Mouse (Mus musculus): ENCODE measurements around the gene Prdm1. TPM values are rescaled to one million over a fixed set of nuclear protein-coding genes. Genes with fewer than 3 reads are reported as not detected.

Gene Prdm1
- polyA plus RNA-seq, 1 experiment from 2014 or later = 0.62 TPM

DNA sequence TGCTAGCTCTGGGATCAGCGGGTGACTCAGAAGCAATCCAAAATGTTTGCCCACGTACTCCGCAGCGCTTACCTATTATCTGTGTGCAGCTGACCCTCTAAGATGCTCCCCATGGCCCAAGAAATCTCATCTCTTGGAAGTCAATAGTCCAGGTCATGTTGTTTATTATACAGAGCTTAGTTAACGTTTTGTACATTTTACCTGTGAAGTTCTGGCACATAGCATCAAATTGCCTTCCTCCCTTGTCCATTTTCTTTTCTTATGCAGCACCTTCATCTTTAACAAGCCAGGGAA is 1.7 kb upstream of the Prdm1 start:
- Histone ChIP-seq H3K27ac (ENCODE audit: low read depth, low read length) (no peak overlapping the region), H3K27me3 (replicated peaks; ENCODE audit: control insufficient read depth, insufficient read depth, low read length) (peaks cover 29% of the 10 kb centered on the region), H3K9me3 (ENCODE audit: control insufficient read depth, low read length) (no peaks in the 10 kb centered on the region), H3K36me3 (ENCODE audit: control insufficient read depth, insufficient read depth, low read length) (no peaks in the 10 kb centered on the region), H3K4me3 (ENCODE audit: low read depth, low read length) (peak overlapping the region; percentile 71), H3K4me1 (replicated peaks; ENCODE audit: control insufficient read depth, insufficient read depth, low read length) (peaks cover 5% of the 10 kb centered on the region), H3K9ac (ENCODE audit: low read depth, low read length) (peak overlapping the region; percentile 72), H3K4me2 (peak overlapping the region; percentile 84)
- WGBS = 4% methylated on average over 5 of the region's 5 CpGs
- ATAC-seq (replicated peaks; ENCODE audit: low FRiP score) = no peak
- DNase-seq (ENCODE audit: low spot score) = no peak

DNA sequence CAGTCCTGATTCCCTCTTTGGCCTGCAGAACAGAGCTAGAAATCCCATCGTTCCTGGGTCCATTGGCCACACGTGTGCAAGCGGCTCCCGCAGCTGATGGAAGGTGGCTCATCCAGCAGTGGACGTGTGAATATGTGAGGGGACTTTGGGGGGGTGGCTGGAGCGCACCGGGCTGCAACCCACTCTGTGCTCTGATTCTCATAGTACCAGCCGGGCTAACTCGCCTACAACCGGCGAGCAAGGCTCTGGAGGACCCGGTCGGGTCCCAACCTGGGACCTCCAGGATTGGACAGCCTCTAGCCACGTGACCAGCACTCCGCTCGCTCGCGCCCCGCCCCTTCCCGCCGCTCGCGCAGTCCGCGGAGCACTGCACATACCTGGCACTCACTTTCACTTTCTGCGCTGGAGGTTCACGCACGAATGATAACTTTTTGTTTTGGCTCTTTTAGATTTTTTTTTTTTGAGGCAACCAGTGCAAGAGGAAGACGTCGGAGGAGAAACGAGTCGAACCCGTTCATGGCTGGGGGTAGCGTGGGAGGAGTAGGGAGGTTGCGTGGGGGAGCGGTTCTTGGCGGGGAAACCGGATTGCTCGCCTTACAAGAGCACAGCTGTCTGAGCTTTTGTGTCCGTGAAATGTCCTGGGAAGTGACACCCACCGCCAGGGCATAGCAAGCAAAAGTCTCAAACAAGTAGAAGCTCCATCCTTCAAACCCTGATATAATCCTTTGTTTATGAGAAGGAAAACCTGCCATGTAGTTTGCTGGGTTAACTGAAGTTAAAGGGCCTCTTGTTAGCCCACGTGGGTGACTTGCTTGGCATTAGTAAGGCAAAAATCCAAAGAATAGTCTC is 1.1 kb upstream of the Prdm1 start:
- Histone ChIP-seq H3K27me3 (replicated peaks; ENCODE audit: control insufficient read depth, insufficient read depth, low read length) (peaks cover 30% of the 10 kb centered on the region), H3K9me3 (ENCODE audit: control insufficient read depth, low read length) (no peaks in the 10 kb centered on the region), H3K9ac (ENCODE audit: low read depth, low read length) (peak overlapping the region; percentile 72), H3K36me3 (ENCODE audit: control insufficient read depth, insufficient read depth, low read length) (no peaks in the 10 kb centered on the region), H3K4me1 (replicated peaks; ENCODE audit: control insufficient read depth, insufficient read depth, low read length) (peaks cover 5% of the 10 kb centered on the region), H3K4me3 (ENCODE audit: low read depth, low read length) (peak overlapping the region; percentile 71), H3K4me2 (peak overlapping the region; percentile 84), H3K27ac (ENCODE audit: low read depth, low read length) (no peak overlapping the region)
- DNase-seq (ENCODE audit: low spot score) = peak; percentile 86
- under 1% methylated on average over 42 of the region's 42 CpGs for WGBS
- ATAC-seq (replicated peaks; ENCODE audit: low FRiP score) = peak; percentile 99

DNA sequence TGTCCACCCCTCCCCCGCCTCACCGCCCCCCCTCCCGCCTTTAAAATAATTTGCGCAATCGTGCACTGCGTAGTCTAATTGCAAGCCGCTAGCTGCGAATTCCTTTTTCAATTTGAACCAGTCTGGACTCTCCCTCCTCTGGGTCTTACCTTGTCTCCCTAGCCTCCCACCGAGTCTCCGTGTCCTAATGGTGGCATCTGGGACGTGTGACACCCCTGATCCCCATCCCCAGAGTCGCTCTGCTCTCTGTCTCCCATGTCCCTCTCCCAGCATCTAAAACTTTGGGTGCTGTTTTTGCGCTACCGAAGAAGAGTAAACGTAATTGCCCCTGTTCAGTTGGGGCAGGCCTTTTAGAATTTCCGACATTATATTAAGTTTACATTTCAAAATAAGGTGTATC is 650 bp downstream of the Prdm1 start:
- H3K27me3 ChIP-seq (replicated peaks; ENCODE audit: control insufficient read depth, insufficient read depth, low read length) = peaks cover 32% of the 10 kb centered on the region
- peak overlapping the region; percentile 50 for H3K4me2 ChIP-seq
- WGBS = 1% methylated on average over 16 of the region's 16 CpGs
- DNase-seq (ENCODE audit: low spot score) (peak; percentile 38), ATAC-seq (replicated peaks; ENCODE audit: low FRiP score) (no peak)
- no peak overlapping the region for H3K9ac ChIP-seq (ENCODE audit: low read depth, low read length)
- no peak overlapping the region for H3K27ac ChIP-seq (ENCODE audit: low read depth, low read length)
- H3K9me3 ChIP-seq (ENCODE audit: control insufficient read depth, low read length) = no peaks in the 10 kb centered on the region
- H3K36me3 ChIP-seq (ENCODE audit: control insufficient read depth, insufficient read depth, low read length) = no peaks in the 10 kb centered on the region
- peaks cover 5% of the 10 kb centered on the region for H3K4me1 ChIP-seq (replicated peaks; ENCODE audit: control insufficient read depth, insufficient read depth, low read length)
- H3K4me3 ChIP-seq (ENCODE audit: low read depth, low read length) = peak overlapping the region; percentile 39

DNA sequence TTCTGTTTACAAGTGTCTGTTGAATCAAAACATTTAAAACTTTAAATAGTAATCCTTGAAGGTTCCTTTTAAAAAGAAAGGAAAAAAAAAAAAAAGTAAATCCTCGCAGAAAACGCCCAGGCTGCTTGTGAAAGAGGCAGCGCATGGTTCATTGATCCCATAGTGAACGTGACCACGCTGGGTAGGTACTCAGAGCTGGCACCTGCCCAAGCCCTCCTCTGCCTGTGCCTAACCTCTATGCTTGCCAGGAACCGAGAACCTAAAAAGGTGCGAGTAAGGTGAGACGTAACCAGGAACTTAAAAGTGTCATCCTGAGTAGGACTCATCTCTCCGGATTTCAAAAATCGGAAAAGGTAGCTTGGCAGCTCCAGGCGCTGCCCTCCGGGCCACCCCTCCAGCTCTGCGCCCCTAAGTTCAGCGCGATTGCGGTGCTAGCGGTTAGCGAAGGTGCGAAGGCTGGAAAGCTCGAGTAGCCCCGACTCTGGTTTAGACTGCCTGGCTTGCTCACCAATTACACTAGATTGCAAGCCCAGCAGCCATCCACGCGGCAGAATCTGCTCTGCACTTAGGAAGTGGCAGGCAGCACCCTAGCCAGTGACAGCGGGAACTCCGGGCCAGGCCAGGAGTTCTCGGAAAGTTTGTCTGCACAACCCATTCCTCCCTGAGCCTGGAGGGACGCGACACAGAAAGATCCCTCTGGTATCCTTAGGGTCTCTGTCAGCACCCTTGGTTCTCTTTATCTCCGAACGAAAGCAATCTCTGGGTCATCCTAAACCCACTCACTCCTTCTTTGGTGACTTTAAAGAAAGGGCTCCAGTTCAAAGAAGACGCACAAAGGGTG is 1.3 kb downstream of the Prdm1 start:
- no peaks in the 10 kb centered on the region for H3K36me3 ChIP-seq (ENCODE audit: control insufficient read depth, insufficient read depth, low read length)
- peak overlapping the region; percentile 50 for H3K4me2 ChIP-seq
- no peak overlapping the region for H3K9ac ChIP-seq (ENCODE audit: low read depth, low read length)
- no peaks in the 10 kb centered on the region for H3K9me3 ChIP-seq (ENCODE audit: control insufficient read depth, low read length)
- WGBS = 4% methylated on average over 31 of the region's 31 CpGs
- DNase-seq (ENCODE audit: low spot score) (peak; percentile 42), ATAC-seq (replicated peaks; ENCODE audit: low FRiP score) (no peak)
- peaks cover 5% of the 10 kb centered on the region for H3K4me1 ChIP-seq (replicated peaks; ENCODE audit: control insufficient read depth, insufficient read depth, low read length)
- H3K4me3 ChIP-seq (ENCODE audit: low read depth, low read length) = peak overlapping the region; percentile 39
- H3K27me3 ChIP-seq (replicated peaks; ENCODE audit: control insufficient read depth, insufficient read depth, low read length) = peaks cover 32% of the 10 kb centered on the region
- no peak overlapping the region for H3K27ac ChIP-seq (ENCODE audit: low read depth, low read length)

DNA sequence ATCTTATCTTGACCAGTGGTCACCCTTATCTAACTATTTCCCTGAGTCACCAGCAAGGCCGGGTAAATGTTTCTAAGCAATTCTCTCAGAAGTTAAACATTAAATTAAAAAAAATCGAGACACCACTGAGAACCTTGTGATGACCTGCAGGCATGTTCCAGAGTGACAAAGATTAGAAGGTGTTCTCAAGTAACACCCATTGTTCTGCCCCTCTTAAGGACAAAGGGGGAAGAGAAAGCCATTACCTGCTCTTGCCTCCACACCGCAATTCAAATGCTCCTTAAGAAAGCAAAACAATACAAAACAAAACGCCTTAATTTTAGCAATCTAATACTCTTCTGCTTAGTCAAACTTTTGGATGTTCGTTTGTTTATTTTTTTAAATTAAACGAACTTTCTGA is 8.1 kb downstream of the Prdm1 start:
- ATAC-seq (replicated peaks; ENCODE audit: low FRiP score) (no peak), DNase-seq (ENCODE audit: low spot score) (no peak)
- no peaks in the 10 kb centered on the region for H3K4me1 ChIP-seq (replicated peaks; ENCODE audit: control insufficient read depth, insufficient read depth, low read length)
- no peak overlapping the region for H3K27ac ChIP-seq (ENCODE audit: low read depth, low read length)
- no peaks in the 10 kb centered on the region for H3K9me3 ChIP-seq (ENCODE audit: control insufficient read depth, low read length)
- H3K4me2 ChIP-seq = no peak overlapping the region
- H3K9ac ChIP-seq (ENCODE audit: low read depth, low read length) = no peak overlapping the region
- H3K4me3 ChIP-seq (ENCODE audit: low read depth, low read length) = no peak overlapping the region
- peaks cover 2% of the 10 kb centered on the region for H3K27me3 ChIP-seq (replicated peaks; ENCODE audit: control insufficient read depth, insufficient read depth, low read length)
- H3K36me3 ChIP-seq (ENCODE audit: control insufficient read depth, insufficient read depth, low read length) = no peaks in the 10 kb centered on the region
- 38% methylated on average over 6 of the region's 6 CpGs for WGBS

DNA sequence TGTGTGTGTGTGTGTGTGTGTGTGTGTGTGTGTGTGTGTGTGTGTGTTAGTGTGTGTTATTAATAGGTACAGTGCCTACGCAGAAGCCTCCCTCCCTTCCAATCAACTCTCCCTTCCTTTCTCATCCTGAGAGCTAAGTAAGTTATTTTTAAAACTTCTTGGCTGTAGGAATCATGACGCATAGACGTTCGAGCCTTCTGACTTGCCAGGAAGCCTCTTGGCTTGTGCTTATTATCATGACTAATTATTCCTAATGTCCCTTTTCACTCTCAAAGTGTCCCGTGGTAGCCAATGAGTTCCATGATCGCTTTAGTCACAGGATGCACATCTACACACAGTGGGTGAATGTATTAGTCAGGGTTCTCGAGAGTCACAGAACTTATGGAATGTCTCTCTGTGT is 9.7 kb downstream of the Prdm1 start:
- Histone ChIP-seq H3K9ac (ENCODE audit: low read depth, low read length) (no peak overlapping the region), H3K9me3 (ENCODE audit: control insufficient read depth, low read length) (no peaks in the 10 kb centered on the region), H3K4me1 (replicated peaks; ENCODE audit: control insufficient read depth, insufficient read depth, low read length) (no peaks in the 10 kb centered on the region), H3K27ac (ENCODE audit: low read depth, low read length) (no peak overlapping the region), H3K27me3 (replicated peaks; ENCODE audit: control insufficient read depth, insufficient read depth, low read length) (no peaks in the 10 kb centered on the region), H3K36me3 (ENCODE audit: control insufficient read depth, insufficient read depth, low read length) (no peaks in the 10 kb centered on the region), H3K4me3 (ENCODE audit: low read depth, low read length) (no peak overlapping the region), H3K4me2 (no peak overlapping the region)
- DNase-seq (ENCODE audit: low spot score) (no peak), ATAC-seq (replicated peaks; ENCODE audit: low FRiP score) (no peak)
- 79% methylated on average over 7 of the region's 7 CpGs for WGBS

DNA sequence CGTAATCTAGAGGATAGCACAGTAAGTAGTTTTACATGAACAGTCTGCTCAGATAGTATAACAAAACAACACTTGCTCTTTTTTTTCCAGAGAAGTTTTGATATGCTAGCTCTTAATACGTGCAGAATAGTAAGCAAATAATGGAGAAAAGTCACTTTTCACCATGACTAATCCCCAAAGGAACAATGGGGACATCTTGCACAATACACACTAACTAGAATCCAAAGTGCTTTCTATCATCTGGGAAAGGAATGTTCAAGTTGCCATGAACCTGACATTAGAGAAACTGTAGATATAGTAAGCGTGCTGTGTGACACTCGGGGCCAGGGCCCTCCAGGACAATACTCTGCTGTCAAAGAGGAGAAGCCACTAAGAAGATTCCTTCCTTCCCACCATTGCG is 15.2 kb downstream of the Prdm1 start:
- no peaks in the 10 kb centered on the region for H3K27me3 ChIP-seq (replicated peaks; ENCODE audit: control insufficient read depth, insufficient read depth, low read length)
- no peaks in the 10 kb centered on the region for H3K9me3 ChIP-seq (ENCODE audit: control insufficient read depth, low read length)
- peaks cover 8% of the 10 kb centered on the region for H3K4me1 ChIP-seq (replicated peaks; ENCODE audit: control insufficient read depth, insufficient read depth, low read length)
- H3K9ac ChIP-seq (ENCODE audit: low read depth, low read length) = no peak overlapping the region
- ATAC-seq (replicated peaks; ENCODE audit: low FRiP score) (no peak), DNase-seq (ENCODE audit: low spot score) (no peak)
- no peak overlapping the region for H3K4me3 ChIP-seq (ENCODE audit: low read depth, low read length)
- no peaks in the 10 kb centered on the region for H3K36me3 ChIP-seq (ENCODE audit: control insufficient read depth, insufficient read depth, low read length)
- H3K27ac ChIP-seq (ENCODE audit: low read depth, low read length) = no peak overlapping the region
- 85% methylated on average over 5 of the region's 5 CpGs for WGBS
- H3K4me2 ChIP-seq = no peak overlapping the region

DNA sequence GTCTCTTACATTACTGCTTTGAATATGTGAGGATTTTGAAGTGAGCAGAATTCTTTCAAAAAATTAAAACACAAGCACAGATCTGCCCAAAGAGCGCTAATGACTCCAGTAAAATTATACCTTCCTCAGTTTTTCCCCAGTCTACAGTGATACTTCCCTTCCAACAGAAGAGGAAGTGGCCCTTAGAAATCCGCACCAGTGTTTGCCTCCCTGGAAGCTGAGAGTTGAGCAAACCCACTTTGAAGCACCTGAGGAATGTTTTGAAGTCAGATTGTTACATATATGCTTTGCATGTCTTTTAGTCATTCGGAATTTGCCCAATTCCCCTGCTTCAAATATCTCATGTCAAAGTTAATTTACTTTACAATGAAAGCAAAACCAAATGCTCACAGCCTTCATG is 17.3 kb downstream of the Prdm1 start:
- no peak overlapping the region for H3K4me2 ChIP-seq
- 66% methylated on average over 3 of the region's 3 CpGs for WGBS
- DNase-seq (ENCODE audit: low spot score) = no peak
- H3K9me3 ChIP-seq (ENCODE audit: control insufficient read depth, low read length) = no peaks in the 10 kb centered on the region
- H3K36me3 ChIP-seq (ENCODE audit: control insufficient read depth, insufficient read depth, low read length) = no peaks in the 10 kb centered on the region
- no peak overlapping the region for H3K4me3 ChIP-seq (ENCODE audit: low read depth, low read length)
- no peaks in the 10 kb centered on the region for H3K27me3 ChIP-seq (replicated peaks; ENCODE audit: control insufficient read depth, insufficient read depth, low read length)
- ATAC-seq (replicated peaks; ENCODE audit: low FRiP score) = no peak
- H3K27ac ChIP-seq (ENCODE audit: low read depth, low read length) = no peak overlapping the region
- peaks cover 8% of the 10 kb centered on the region for H3K4me1 ChIP-seq (replicated peaks; ENCODE audit: control insufficient read depth, insufficient read depth, low read length)
- H3K9ac ChIP-seq (ENCODE audit: low read depth, low read length) = no peak overlapping the region

All from liver, embryonic 11.5 days (tissue).